Mouse (Mus musculus) neural tube, embryonic 11.5 days (tissue): ENCODE data around the gene Fam181b. TPM values are rescaled to one million over a fixed set of nuclear protein-coding genes. Genes with fewer than 3 reads are reported as not detected.

Source experiments
- ATAC-seq: fragments of 200-750 bp; cut with Nextera tagmentation; 2 replicates; pipeline ENCODE4 v1.8.0; 2017; ENCODE audit warnings: moderate number of reproducible peaks, mild to moderate bottlenecking, moderate TSS enrichment, moderate library complexity; ENCODE audit not compliant: insufficient read depth, low FRiP score, low TSS enrichment
- DNase-seq: peaks from one replicate; pipeline ENCODE4 v3.0.0-alpha.2; 2015; ENCODE audit warnings: low spot score
- H3K27ac ChIP-seq: fragments of 300-500 bp; sonication (generic); 2 replicates; pipeline ENCODE4 v1.5.1; 2014; ENCODE audit warnings: low read depth, mild to moderate bottlenecking, low read length
- H3K27me3 ChIP-seq: fragments of 300-500 bp; sonication (generic); 2 replicates; pipeline ENCODE4 v1.6.1; 2014; ENCODE audit warnings: mild to moderate bottlenecking, low read length, mixed read lengths; ENCODE audit not compliant: control insufficient read depth, insufficient read depth
- H3K36me3 ChIP-seq: fragments of 300-500 bp; sonication (generic); 2 replicates; pipeline ENCODE4 v1.6.1; 2014; ENCODE audit warnings: mild to moderate bottlenecking, low read length, moderate library complexity, mixed read lengths; ENCODE audit not compliant: control insufficient read depth, insufficient read depth
- H3K4me1 ChIP-seq: fragments of 300-500 bp; sonication (generic); 2 replicates; pipeline ENCODE4 v1.6.1; 2014; ENCODE audit warnings: low read length, mixed read lengths; ENCODE audit not compliant: control insufficient read depth, insufficient read depth
- H3K4me2 ChIP-seq: fragments of 300-500 bp; sonication (generic); 2 replicates; pipeline ENCODE4 v1.6.1; 2014; ENCODE audit warnings: low read depth, mild to moderate bottlenecking, moderate library complexity
- H3K4me3 ChIP-seq: fragments of 300-500 bp; sonication (generic); 2 replicates; pipeline ENCODE4 v1.5.1; 2014; ENCODE audit warnings: low read depth, low read length
- H3K9ac ChIP-seq: fragments of 300-500 bp; sonication (generic); 2 replicates; pipeline ENCODE4 v1.6.1; 2014; ENCODE audit warnings: mild to moderate bottlenecking, low read length
- H3K9me3 ChIP-seq: fragments of 300-500 bp; sonication (generic); 2 replicates; pipeline ENCODE4 v1.6.1; 2016; ENCODE audit warnings: low read length; ENCODE audit not compliant: control insufficient read depth
- whole genome bisulfite sequencing: fragments of 180-500 bp; shearing (Covaris S2); extraction: QIAGEN DNeasy Blood & Tissue Kit; methylation state at CpG from one replicate; pipeline ENCODE4 v1.1.7; 2014; 5-methylcytosine and 5-hydroxymethylcytosine counted together
- polyA plus RNA-seq: library from polyadenylated mRNA; unstranded; fragments of >200 nt; fragmentation: Nextera tagmentation; extraction: Ambion mirVana; gene quantifications from 2 replicates; pipeline ENCODE4 v1.2.1, GENCODE M21; 2014

Fam181b gene
- polyA plus RNA-seq, 1 experiment from 2014 or later = 62.8 TPM

GRCm38 (mm10) chr7:93110370-93110965, 30.8 kb downstream of the Fam181b start:
- no peak for ATAC-seq
- no peak overlapping the region for H3K4me3 ChIP-seq
- no peak overlapping the region for H3K27ac ChIP-seq
- no peak overlapping the region for H3K4me2 ChIP-seq
- no peaks in the 10 kb centered on the region for H3K36me3 ChIP-seq
- H3K27me3 ChIP-seq = no peaks in the 10 kb centered on the region
- H3K9me3 ChIP-seq = no peaks in the 10 kb centered on the region
- no peaks in the 10 kb centered on the region for H3K4me1 ChIP-seq
- 86% methylated on average over 2 of the region's 2 CpGs for WGBS
- no peak overlapping the region for H3K9ac ChIP-seq
- DNase-seq = no peak

- Histone ChIP-seq H3K9me3 (no peaks in the 10 kb centered on the region), H3K9ac (no peak overlapping the region), H3K36me3 (no peaks in the 10 kb centered on the region), H3K27me3 (no peaks in the 10 kb centered on the region), H3K4me3 (no peak overlapping the region), H3K4me1 (no peaks in the 10 kb centered on the region), H3K4me2 (no peak overlapping the region), H3K27ac (no peak overlapping the region)
- ATAC-seq (no peak), DNase-seq (no peak)
- 91% methylated on average over 6 of the region's 6 CpGs for WGBS
These were observed 31.4 kb downstream of the Fam181b start for GRCm38 (mm10) chr7:93111056-93111455.

- 52% methylated on average over 1 of the region's 1 CpGs for WGBS
These were observed 37.9 kb downstream of the Fam181b start for GRCm38 (mm10) chr7:93117561-93117960.

GRCm38 (mm10) chr7:93123936-93124335, 44.3 kb downstream of the Fam181b start:
- WGBS = 62% methylated on average over 1 of the region's 1 CpGs
- no peaks in the 10 kb centered on the region for H3K4me1 ChIP-seq
- DNase-seq (no peak), ATAC-seq (no peak)
- H3K9me3 ChIP-seq = no peaks in the 10 kb centered on the region
- H3K4me3 ChIP-seq = no peak overlapping the region
- H3K9ac ChIP-seq = no peak overlapping the region
- H3K4me2 ChIP-seq = no peak overlapping the region
- H3K36me3 ChIP-seq = no peaks in the 10 kb centered on the region
- H3K27me3 ChIP-seq = no peaks in the 10 kb centered on the region
- no peak overlapping the region for H3K27ac ChIP-seq

More at GRCm38 (mm10) chr7:93117561-93117960, 37.9 kb downstream of the Fam181b start:
- H3K9ac ChIP-seq = no peak overlapping the region
- H3K4me3 ChIP-seq = no peak overlapping the region
- no peaks in the 10 kb centered on the region for H3K4me1 ChIP-seq
- no peak for DNase-seq
- H3K4me2 ChIP-seq = no peak overlapping the region
- ATAC-seq = no peak
- H3K27me3 ChIP-seq = no peaks in the 10 kb centered on the region
- no peaks in the 10 kb centered on the region for H3K36me3 ChIP-seq
- H3K27ac ChIP-seq = no peak overlapping the region
- no peaks in the 10 kb centered on the region for H3K9me3 ChIP-seq

Other genes with a start within 250 kb of the Fam181b start
- gene Ddias, start 205.6 kb upstream of the Fam181b start, polyA plus RNA-seq = 20.6 and 22.4 TPM in 2 replicates
- 18.4 and 20.1 TPM in 2 replicates for gene Prcp, start 205.4 kb upstream of the Fam181b start, polyA plus RNA-seq